Mouse (Mus musculus): ENCODE results near the gene Vstm2l. TPM values are rescaled to one million over a fixed set of nuclear protein-coding genes. Genes with fewer than 3 reads are reported as not detected.

The Vstm2l gene
- polyA plus RNA-seq (2017; shearing (Covaris generic)), result not detected

DNA sequence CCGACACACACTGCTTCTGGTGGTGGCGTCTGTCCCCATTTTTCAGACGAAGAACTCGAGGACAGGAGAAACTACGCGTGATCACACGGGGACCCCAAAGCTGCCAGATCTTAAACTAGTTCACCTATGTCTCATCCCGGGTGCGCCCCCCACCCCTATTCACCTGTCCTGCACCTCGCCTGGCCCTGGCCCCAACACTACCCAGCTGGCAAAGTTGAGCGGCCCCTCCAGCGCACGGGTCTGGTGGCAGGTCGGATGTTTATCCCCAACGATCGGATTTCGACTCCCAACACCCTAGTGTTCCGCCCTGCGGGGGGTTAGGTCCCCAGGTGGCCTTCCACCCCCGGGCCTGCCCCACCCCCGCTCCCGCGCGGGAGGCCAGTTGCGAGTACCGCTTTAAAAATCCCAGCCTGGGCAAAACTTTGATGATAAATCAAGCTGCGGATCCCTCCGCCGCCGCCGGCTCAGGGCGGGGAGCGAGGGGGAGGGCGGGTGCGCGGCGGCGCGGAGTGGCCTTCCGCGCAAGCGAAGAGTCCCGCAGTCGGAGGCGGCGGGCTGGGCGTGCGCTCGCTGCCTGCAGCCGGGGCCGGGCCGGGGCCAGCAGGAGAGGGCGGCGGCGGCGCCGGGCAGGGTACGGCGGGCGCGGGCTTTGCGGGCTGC is at the start of gene Vstm2l:
Gene Vstm2l, plus strand, starts transcription at position 549 of the 660 bp plus-strand sequence.

Other genes starting within 250 kb of the Vstm2l start
- gene Ctnnbl1, start 177.3 kb upstream of the Vstm2l start, polyA plus RNA-seq (2017; shearing (Covaris generic)), result 107 TPM
- 20.2 TPM for gene Tti1, start 113.8 kb downstream of the Vstm2l start, polyA plus RNA-seq (2017; shearing (Covaris generic))
- 32.4 TPM for gene Rprd1b, start 113.8 kb downstream of the Vstm2l start, polyA plus RNA-seq (2017; shearing (Covaris generic))
- 0.36 TPM for gene Tgm2, start 231.8 kb downstream of the Vstm2l start, polyA plus RNA-seq (2017; shearing (Covaris generic))

All from naive thymus-derived CD4-positive, alpha-beta T cell, adult 5 months (primary cell).